Mouse (Mus musculus): ENCODE measurements around the gene Nrp2.

Gene Nrp2

GRCm38 (mm10) chr1:62782573-62782972 lies 79.5 kb downstream of the Nrp2 start:
- no peak for DNase-seq (ENCODE audit: low read depth)

- no peak for DNase-seq (ENCODE audit: low read depth)
Measured at GRCm38 (mm10) chr1:62783354-62784083, 80.4 kb downstream of the Nrp2 start.

GRCm38 (mm10) chr1:62784084-62784392 lies 81.0 kb downstream of the Nrp2 start:
- DNase-seq (ENCODE audit: low read depth) = no peak

GRCm38 (mm10) chr1:62786255-62786654 lies 83.2 kb downstream of the Nrp2 start:
- no peak for DNase-seq (ENCODE audit: low read depth)

- no peak for DNase-seq (ENCODE audit: low read depth)
Measured at GRCm38 (mm10) chr1:62787546-62787945, 84.5 kb downstream of the Nrp2 start.

GRCm38 (mm10) chr1:62794223-62794895 lies 91.3 kb downstream of the Nrp2 start:
- no peak for DNase-seq (ENCODE audit: low read depth)

GRCm38 (mm10) chr1:62794896-62795255 lies 91.8 kb downstream of the Nrp2 start:
- no peak for DNase-seq (ENCODE audit: low read depth)

GRCm38 (mm10) chr1:62795307-62796037 lies 92.4 kb downstream of the Nrp2 start:
- DNase-seq (ENCODE audit: low read depth) = no peak

- DNase-seq (ENCODE audit: low read depth) = no peak
Measured at GRCm38 (mm10) chr1:62796038-62796647, 93.1 kb downstream of the Nrp2 start.

GRCm38 (mm10) chr1:62799427-62799826 lies 96.3 kb downstream of the Nrp2 start:
- DNase-seq (ENCODE audit: low read depth) = no peak

- DNase-seq (ENCODE audit: low read depth) = peak; percentile 69
Measured at GRCm38 (mm10) chr1:62800351-62800750, 97.3 kb downstream of the Nrp2 start.

GRCm38 (mm10) chr1:62801429-62801828 lies 98.3 kb downstream of the Nrp2 start:
- DNase-seq (ENCODE audit: low read depth) = no peak

- DNase-seq (ENCODE audit: low read depth) = no peak
Measured at GRCm38 (mm10) chr1:62801842-62802241, 98.8 kb downstream of the Nrp2 start.

GRCm38 (mm10) chr1:62803544-62803943 lies 100.5 kb downstream of the Nrp2 start:
- DNase-seq (ENCODE audit: low read depth) = no peak

- DNase-seq (ENCODE audit: low read depth) = no peak
Measured at GRCm38 (mm10) chr1:62806014-62806413, 102.9 kb downstream of the Nrp2 start.

- no peak for DNase-seq (ENCODE audit: low read depth)
Measured at GRCm38 (mm10) chr1:62808395-62808794, 105.3 kb downstream of the Nrp2 start.

- DNase-seq (ENCODE audit: low read depth) = no peak
Measured at GRCm38 (mm10) chr1:62809601-62810228, 106.6 kb downstream of the Nrp2 start.

GRCm38 (mm10) chr1:62811141-62811540 lies 108.1 kb downstream of the Nrp2 start:
- no peak for DNase-seq (ENCODE audit: low read depth)

- DNase-seq (ENCODE audit: low read depth) = no peak
Measured at GRCm38 (mm10) chr1:62812701-62813684, 109.9 kb downstream of the Nrp2 start.

GRCm38 (mm10) chr1:62813938-62814337 lies 110.9 kb downstream of the Nrp2 start:
- no peak for DNase-seq (ENCODE audit: low read depth)

- DNase-seq (ENCODE audit: low read depth) = no peak
Measured at GRCm38 (mm10) chr1:62817566-62817965, 114.5 kb downstream of the Nrp2 start.

Data from c-Kit-positive CD71-positive TER-119-negative erythroid progenitor cells, embryonic 14.5 days (primary cell).